Mouse (Mus musculus): ENCODE results near the gene AC140267.1.

The AC140267.1 gene

GRCm38 (mm10) chr15:80228071-80228800 is 7.4 kb upstream of the AC140267.1 start:
- DNase-seq (ENCODE audit: low read depth, low spot score), result no peak

- DNase-seq (ENCODE audit: low read depth, low spot score), result no peak
Observed at GRCm38 (mm10) chr15:80232331-80232730, 3.3 kb upstream of the AC140267.1 start.

- no peak for DNase-seq (ENCODE audit: low read depth, low spot score)
Observed at GRCm38 (mm10) chr15:80233053-80233452, 2.6 kb upstream of the AC140267.1 start.

GRCm38 (mm10) chr15:80233733-80234509 is 1.7 kb upstream of the AC140267.1 start, which contains the start of gene Mief1:
Mief1 (plus strand) TSS chr15:80234018.
- DNase-seq (ENCODE audit: low read depth, low spot score), result peak; percentile 93

GRCm38 (mm10) chr15:80248135-80248534 is 12.5 kb downstream of the AC140267.1 start:
- DNase-seq (ENCODE audit: low read depth, low spot score), result no peak

DNA sequence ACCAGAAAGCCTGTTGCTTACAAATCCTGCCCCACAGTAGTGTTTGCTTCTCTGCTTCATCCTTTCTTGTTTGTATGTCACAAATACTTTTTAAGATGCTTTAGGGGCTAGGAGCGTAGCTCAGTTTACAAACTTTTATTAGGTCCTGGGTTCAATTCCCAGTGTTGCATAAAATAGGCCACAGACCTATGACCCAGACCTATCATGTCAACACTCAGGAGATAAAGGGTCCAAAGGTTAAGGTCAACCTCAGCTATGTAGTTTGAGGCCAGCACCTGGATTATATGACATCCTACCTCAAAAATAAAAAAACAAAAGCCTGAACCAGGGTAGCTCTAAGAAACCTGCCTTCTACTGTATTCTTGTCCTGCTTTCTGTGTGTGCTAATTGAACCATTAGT is 13.0 kb downstream of the AC140267.1 start:
- no peak for DNase-seq (ENCODE audit: low read depth, low spot score)

GRCm38 (mm10) chr15:80249672-80250071 is 14.0 kb downstream of the AC140267.1 start:
- DNase-seq (ENCODE audit: low read depth, low spot score), result no peak

DNA sequence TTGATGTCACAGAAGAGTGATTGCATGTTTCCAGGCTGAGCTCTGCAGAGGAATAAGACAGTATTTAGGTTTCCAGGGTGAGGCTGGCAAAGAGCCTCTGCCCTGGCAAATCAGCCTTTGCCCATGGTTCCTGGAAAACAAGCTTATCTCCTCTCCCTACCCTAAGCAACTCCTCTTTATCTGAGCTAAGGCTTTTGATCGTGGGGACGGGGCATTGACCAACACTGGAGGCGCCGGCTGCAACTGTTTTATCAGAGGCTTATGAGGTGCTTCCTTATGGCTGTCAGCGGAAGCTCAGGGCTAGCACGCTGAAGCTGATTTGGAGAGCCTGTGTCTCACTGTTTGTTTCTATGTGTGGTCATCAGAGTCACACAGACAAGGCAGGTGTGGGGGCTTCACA is 15.0 kb downstream of the AC140267.1 start:
- DNase-seq (ENCODE audit: low read depth, low spot score), result no peak

- no peak for DNase-seq (ENCODE audit: low read depth, low spot score)
Observed at GRCm38 (mm10) chr15:80253530-80253929, 17.9 kb downstream of the AC140267.1 start.

GRCm38 (mm10) chr15:80254207-80254606 is 18.6 kb downstream of the AC140267.1 start:
- no peak for DNase-seq (ENCODE audit: low read depth, low spot score)

GRCm38 (mm10) chr15:80254847-80255645 is 19.4 kb downstream of the AC140267.1 start, which contains the start of gene Atf4:
Atf4 (plus strand) TSS chr15:80255184.
- DNase-seq (ENCODE audit: low read depth, low spot score), result peak; percentile 98

DNA sequence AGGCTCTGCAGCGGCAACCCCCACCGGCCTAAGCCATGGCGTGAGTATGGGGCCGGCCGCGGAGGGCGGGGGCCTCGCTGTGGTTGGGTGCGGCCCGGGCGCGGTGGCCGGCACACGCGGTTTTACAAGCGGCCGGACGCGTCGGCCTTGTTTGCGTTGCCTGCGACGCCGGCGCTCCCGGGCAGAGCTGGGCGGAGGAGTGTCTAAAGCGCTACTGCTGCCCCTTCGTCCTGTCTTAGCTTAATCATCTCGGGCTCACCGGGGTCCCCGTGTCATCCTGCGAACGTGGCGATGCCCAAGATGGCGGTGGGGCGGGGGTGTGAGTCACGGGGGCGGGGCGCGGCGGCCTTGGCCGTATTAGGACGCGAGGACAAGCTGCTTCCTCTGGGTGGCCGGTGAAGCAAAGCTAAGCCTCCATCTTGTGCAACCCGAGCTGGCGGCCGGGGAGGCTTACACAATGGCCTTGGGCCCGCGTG is 20.0 kb downstream of the AC140267.1 start:
- peak; percentile 81 for DNase-seq (ENCODE audit: low read depth, low spot score)

DNA sequence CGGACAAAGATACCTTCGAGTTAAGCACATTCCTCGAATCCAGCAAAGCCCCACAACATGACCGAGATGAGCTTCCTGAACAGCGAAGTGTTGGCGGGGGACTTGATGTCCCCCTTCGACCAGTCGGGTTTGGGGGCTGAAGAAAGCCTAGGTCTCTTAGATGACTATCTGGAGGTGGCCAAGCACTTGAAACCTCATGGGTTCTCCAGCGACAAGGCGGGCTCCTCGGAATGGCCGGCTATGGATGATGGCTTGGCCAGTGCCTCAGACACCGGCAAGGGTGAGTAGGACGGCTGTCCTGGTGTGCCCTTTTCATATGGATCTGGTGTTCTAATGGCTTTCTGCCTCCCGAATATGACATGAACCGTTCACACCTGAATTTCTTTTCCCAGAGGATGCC is 20.6 kb downstream of the AC140267.1 start:
- no peak for DNase-seq (ENCODE audit: low read depth, low spot score)

GRCm38 (mm10) chr15:80256656-80257601 is 21.3 kb downstream of the AC140267.1 start:
- no peak for DNase-seq (ENCODE audit: low read depth, low spot score)

- peak; percentile 79 for DNase-seq (ENCODE audit: low read depth, low spot score)
Observed at GRCm38 (mm10) chr15:80257602-80258239, 22.1 kb downstream of the AC140267.1 start.

DNA sequence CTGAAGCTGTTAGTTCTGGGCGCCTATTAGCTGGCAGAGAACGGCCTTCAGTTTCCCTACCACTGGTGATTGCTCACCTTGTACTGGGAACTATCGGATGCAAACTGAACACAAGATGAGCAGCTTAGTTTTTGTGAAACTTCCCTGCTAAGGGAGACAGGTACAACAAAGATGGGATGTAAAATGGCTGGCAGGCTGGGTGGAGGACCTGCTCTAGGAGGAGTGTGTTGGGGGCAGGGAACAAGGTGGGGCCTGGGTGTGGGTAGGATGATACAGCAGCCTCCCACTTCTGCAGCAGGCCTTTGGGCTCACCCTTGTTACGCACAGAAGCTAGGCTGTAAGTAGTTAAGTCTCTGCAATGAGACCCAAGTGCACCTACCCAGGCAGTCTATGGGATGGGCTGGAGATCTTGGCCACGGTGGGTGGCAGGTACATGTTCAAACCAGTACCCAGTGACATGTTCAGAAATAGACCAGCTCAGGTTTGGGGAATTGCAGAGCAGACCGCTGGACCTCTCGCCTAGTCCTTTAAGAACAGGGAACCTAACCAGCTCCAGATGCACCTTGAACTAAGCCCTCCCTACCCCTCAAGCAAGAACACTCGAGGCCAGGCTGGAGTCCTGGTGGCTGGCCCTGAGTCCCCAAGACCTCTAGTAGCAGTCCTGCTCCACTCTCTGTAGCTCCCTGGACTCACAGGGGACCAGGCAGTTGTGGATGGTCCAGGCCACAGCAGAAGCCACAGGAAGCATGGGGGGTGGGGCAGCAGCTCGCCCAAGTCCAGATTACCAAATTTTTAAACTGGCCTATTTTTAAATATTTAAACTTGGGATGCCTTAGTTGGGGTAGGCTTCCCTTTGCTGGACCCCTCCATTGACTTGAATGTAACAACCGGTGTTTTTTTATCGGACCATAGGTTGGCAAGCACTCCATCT is 22.9 kb downstream of the AC140267.1 start:
- DNase-seq (ENCODE audit: low read depth, low spot score), result no peak

GRCm38 (mm10) chr15:80259406-80260045 is 23.9 kb downstream of the AC140267.1 start:
- no peak for DNase-seq (ENCODE audit: low read depth, low spot score)

DNA sequence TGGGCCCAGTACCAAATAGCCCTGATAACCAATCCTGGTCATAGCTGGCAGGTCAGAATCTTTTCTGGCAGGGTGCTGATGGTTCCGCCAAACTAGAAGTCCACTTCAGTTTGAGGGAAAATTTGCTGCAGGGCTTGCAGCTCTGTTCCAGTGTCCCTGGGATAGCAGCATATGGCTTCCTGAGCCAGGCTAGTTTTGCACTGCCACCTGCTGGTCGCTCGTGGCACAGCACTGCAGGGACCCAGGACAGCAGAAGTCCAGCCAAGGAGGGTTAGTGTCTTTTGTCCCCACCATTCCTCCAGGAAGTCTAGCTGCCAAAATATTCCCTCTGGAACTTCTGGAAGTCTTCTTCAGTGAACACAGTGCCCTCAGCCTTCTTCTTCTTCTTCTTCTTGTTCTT is 25.0 kb downstream of the AC140267.1 start:
- DNase-seq (ENCODE audit: low read depth, low spot score), result peak; percentile 74

DNA sequence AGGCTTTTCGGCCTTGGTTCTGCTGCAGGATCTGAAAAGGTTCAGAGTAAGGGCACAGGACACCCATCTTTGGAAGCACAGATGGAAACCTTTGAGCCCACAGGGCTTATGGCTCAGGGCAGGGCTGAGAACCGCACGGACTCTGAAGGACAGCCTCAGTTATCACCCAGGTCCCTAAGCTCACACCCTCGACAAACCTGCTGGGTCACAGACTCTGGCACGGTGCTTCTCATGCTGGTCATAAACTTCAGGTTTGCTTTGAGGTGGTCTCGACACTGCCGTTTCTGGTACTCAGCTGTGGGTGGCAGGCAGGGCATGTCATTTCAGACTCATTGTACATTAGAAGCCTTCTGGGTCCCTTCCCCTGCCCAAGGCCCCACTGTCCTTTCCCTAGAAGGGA is 25.5 kb downstream of the AC140267.1 start:
- no peak for DNase-seq (ENCODE audit: low read depth, low spot score)

All from retina, postnatal 7 days (tissue).